ENCODE assay signal across 11 mouse cellular contexts in genomic region chr14:121000561-121001340, GRCm38 (mm10). TPM values are rescaled to one million over a fixed set of nuclear protein-coding genes. Genes with fewer than 3 reads are reported as not detected.
DNase-seq lines count a peak whose midpoint lies in the region; ATAC-seq lines count a peak whose summit lies in the region.
"Had no signal": no experiment of that assay in that cellular context is flagged by ENCODE, and none has a peak within 500 bp of the region (broad histone marks: within the 10 kb centered on the region; RNA-seq: fewer than 3 reads in every experiment).

No protein-coding gene starts in this region.

- no peak for ATAC-seq in limb, embryonic 11.5 days (ENCODE audit: insufficient number of reproducible peaks, low FRiP score, low TSS enrichment, low read depth)

- H3K9me3 ChIP-seq in limb, embryonic 11.5 days (ENCODE audit: control insufficient read depth, low read length): no peaks in the 10 kb centered on the region
- H3K9me3 ChIP-seq: heart, embryonic 13.5 days; midbrain, embryonic 12.5 days had no signal

- H3K9ac ChIP-seq in limb, embryonic 11.5 days (ENCODE audit: low read length): no peak overlapping the region
- H3K9ac ChIP-seq: heart, embryonic 13.5 days; midbrain, embryonic 12.5 days had no signal

- 26% methylated on average over 12 of the region's 12 CpGs for WGBS in limb, embryonic 11.5 days

- peak; percentile 56 for DNase-seq in heart, adult 11 months
- DNase-seq in heart, postnatal 4 days: no peak
- DNase-seq in retina, postnatal 1 day: peak; percentile 59
- no peak for DNase-seq in retina, embryonic 14.5 days (ENCODE audit: low spot score)
- DNase-seq in limb, embryonic 11.5 days (ENCODE audit: low spot score): peak; percentile 51
- no peak for DNase-seq in adrenal gland, postnatal 4 days (ENCODE audit: low spot score in 2 of 2)
- no peak for DNase-seq in cerebellum, adult 18-20 months
- DNase-seq in urinary bladder, adult 18-20 months (ENCODE audit: low spot score in 2 of 2): no peak
- DNase-seq: left cerebral cortex, postnatal 4 days had no signal

- H3K4me1 ChIP-seq in limb, embryonic 11.5 days (ENCODE audit: control insufficient read depth, insufficient read depth, low read length): no peaks in the 10 kb centered on the region
- H3K4me1 ChIP-seq: heart, embryonic 13.5 days; midbrain, embryonic 12.5 days had no signal

- no peaks in the 10 kb centered on the region for H3K36me3 ChIP-seq in limb, embryonic 11.5 days (ENCODE audit: control insufficient read depth, insufficient read depth, low read length)
- H3K36me3 ChIP-seq: heart, embryonic 13.5 days; midbrain, embryonic 12.5 days had no signal

- no peak overlapping the region for H3K4me3 ChIP-seq in limb, embryonic 11.5 days (ENCODE audit: low read depth, low read length)
- H3K4me3 ChIP-seq: heart, embryonic 13.5 days; midbrain, embryonic 12.5 days had no signal

- no peak overlapping the region for H3K27ac ChIP-seq in limb, embryonic 11.5 days (replicated peaks; ENCODE audit: low read depth, low read length)
- H3K27ac ChIP-seq: heart, embryonic 13.5 days; midbrain, embryonic 12.5 days had no signal

- no peak overlapping the region for H3K4me2 ChIP-seq in limb, embryonic 11.5 days (ENCODE audit: low read depth, severe bottlenecking)
- H3K4me2 ChIP-seq: heart, embryonic 13.5 days; midbrain, embryonic 12.5 days had no signal

- H3K27me3 ChIP-seq in limb, embryonic 11.5 days (ENCODE audit: control insufficient read depth, insufficient read depth, low read length): no peaks in the 10 kb centered on the region
- H3K27me3 ChIP-seq: heart, embryonic 13.5 days; midbrain, embryonic 12.5 days had no signal

RNA-seq across cellular contexts. Expression of gene Farp1, which starts 34.2 kb away (rescaled TPM):
- total RNA-seq in heart, postnatal 4 days (2021): 10 to 100 TPM; 42.9 to 43.2 TPM
- polyA plus RNA-seq in limb, embryonic 11.5 days (2014; fragmentation: Nextera tagmentation; extraction: Ambion mirVana): 57.6 and 67.2 TPM in 2 replicates
- total RNA-seq in adrenal gland, postnatal 4 days (2021): 10 to 100 TPM; 41.6 to 58.5 TPM

Comparison
In these comparisons a context has a peak if more than half of its experiments do, and no peak if none do; other contexts are left out.
1. DNase-seq: peak in heart, adult 11 months (single experiment), retina, postnatal 1 day (single experiment) and limb, embryonic 11.5 days (single experiment); none in heart, postnatal 4 days (single experiment), retina, embryonic 14.5 days (single experiment), adrenal gland, postnatal 4 days (0 of 2), cerebellum, adult 18-20 months (0 of 2) and urinary bladder, adult 18-20 months (0 of 2).